Mouse (Mus musculus): ENCODE data around the gene Art1.

Art1 gene

DNA sequence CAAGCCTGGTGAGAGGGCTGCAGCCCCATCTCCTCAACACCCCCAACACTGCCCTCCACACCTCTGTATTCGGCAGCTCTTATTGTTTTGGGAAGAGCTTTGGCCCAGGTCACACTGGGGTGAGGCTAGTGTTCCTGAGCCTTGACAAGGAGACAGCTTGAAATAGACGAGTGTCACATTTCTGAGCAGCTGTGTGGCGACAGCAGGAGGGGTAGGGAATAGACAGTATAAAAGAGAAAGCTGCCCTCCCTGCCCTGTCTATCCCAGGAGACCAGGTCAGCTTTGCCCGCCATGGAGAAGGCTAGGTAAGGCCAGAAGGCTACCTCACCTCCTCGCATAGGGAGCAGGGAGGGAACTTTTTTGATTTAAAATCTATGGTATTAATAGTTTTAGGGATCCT, at the start of gene Art1:
Art1 (plus strand) TSS at position 257 of the 400 bp plus-strand sequence.
- in situ Hi-C loops (cut with MboI; ENCODE audit: unreplicated experiment in 2 of 2) = no loop called here

DNA sequence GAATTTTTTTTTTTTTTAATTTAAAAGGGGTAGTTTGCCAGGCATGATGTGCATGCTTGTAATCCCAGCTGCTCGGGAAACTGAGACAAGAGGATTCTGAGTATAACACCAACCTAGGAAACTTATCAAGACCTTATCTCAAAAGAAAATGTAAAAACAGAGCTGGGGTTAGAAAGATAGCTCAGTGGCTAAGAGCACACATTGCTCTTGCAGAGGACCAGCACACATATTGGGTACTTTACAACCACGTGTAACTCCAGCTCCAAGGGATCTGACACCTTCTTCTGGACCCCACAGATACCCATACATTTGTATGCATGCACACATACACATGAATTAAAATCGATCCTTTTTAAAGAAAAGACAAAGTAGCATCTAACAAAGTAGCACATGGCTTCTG, 40.2 kb upstream of the Art1 start:
- in situ Hi-C loops (cut with MboI; ENCODE audit: unreplicated experiment in 2 of 2) = no loop called here

- in situ Hi-C loops (cut with MboI; ENCODE audit: unreplicated experiment in 2 of 2) = no loop called here
These were observed 39.3 kb upstream of the Art1 start for GRCm38 (mm10) chr7:102062203-102062602.

- in situ Hi-C loops (cut with MboI; ENCODE audit: unreplicated experiment in 2 of 2) = no loop called here
These were observed 37.7 kb upstream of the Art1 start for GRCm38 (mm10) chr7:102063891-102064290.

DNA sequence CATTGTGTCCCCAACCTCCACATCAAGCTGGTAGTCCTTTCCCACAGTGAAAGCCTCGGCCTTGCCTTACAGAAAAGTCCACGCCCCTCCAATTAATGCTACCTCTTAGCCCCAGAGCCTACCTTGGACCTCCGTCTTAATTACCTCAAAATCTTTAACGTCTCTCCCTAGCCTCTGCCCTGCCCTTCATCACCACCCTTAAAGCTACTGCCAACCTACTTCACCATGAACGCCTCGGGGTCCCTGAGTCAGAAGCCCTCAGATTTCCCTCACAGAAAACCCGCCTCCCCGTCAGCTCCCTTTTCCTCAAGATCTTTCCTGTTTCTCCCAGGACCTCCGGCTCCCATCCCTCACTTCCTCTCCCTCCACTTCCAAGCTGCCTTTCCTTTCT, 36.9 kb upstream of the Art1 start:
- in situ Hi-C loops (cut with MboI; ENCODE audit: unreplicated experiment in 2 of 2) = loop anchor here in 1 of 2 experiments (5.0 kb wide), 1 partner anchor 67 kb away; no protein-coding TSS in a partner anchor

GRCm38 (mm10) chr7:102065046-102065891, 36.3 kb upstream of the Art1 start, which contains the start of the genes Rnf121, Xndc1 and Xntrpc:
Gene Rnf121 (minus strand): TSS chr7:102065469.
Gene Xndc1 (plus strand): TSS chr7:102065511.
Gene Xntrpc (plus strand): TSS chr7:102065713.
- in situ Hi-C loops (cut with MboI; ENCODE audit: unreplicated experiment in 2 of 2) = loop anchor here in 1 of 2 experiments (5.0 kb wide), 1 partner anchor 68 kb away; no protein-coding TSS in a partner anchor

DNA sequence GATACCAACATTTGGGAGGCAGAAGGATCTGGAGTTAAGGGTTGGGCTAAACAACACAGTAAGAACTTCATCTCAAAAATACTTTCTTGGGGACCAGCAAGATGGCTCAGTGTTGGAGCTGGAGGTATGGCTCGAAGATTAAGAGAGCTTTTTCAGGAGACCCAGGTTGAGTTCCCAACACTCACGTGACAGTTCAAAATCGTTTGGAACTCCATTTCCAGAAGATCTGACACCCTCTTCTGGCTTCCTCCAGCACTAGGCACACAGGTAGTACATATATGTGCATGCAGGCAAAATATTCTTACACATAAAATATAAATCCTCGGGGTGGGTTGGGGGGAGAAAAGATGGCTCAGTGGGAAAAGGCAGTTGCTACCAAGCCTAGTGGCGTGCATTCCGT, 35.2 kb upstream of the Art1 start:
- in situ Hi-C loops (cut with MboI; ENCODE audit: unreplicated experiment in 2 of 2) = loop anchor here in 1 of 2 experiments (5.0 kb wide), 1 partner anchor 69 kb away; no protein-coding TSS in a partner anchor

GRCm38 (mm10) chr7:102076714-102077296, 24.7 kb upstream of the Art1 start:
- in situ Hi-C loops (cut with MboI; ENCODE audit: unreplicated experiment in 2 of 2) = loop anchor here (5.0 to 25.0 kb wide), 7 partner anchors 80 to 1115 kb away; partner anchors contain the start of genes Clpb (in 2 of the 2), Gm45837 (in 1 of the 2), P2ry2 (in 1 of the 2) and P2ry6 (in 1 of the 2)

DNA sequence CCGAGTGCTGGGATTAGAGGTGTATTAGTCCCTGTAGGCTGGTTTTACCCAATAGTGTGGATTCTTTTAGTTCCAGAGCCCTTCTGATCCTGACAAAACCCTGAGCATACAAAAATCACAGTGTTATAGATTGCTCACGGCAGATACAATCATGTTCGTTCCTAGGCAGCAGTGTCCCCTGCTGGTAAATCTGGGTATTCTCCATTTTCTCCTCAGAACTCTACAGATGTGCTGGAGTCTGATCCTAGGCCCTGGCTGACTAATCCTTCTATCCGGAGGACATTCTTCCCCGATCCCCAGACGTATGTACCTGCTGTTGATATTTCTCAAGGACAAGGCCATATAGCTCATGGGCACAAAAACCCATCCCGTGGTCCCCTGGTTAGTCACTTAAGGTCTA, 23.0 kb upstream of the Art1 start:
- in situ Hi-C loops (cut with MboI; ENCODE audit: unreplicated experiment in 2 of 2) = loop anchor here (5.0 to 25.0 kb wide), 7 partner anchors 81 to 1116 kb away; partner anchors contain the start of genes Clpb (in 2 of the 2), Gm45837 (in 1 of the 2), P2ry2 (in 1 of the 2) and P2ry6 (in 1 of the 2)

- in situ Hi-C loops (cut with MboI; ENCODE audit: unreplicated experiment in 2 of 2) = loop anchor here (5.0 to 25.0 kb wide), 5 partner anchors 163 to 1118 kb away; partner anchors contain the start of genes Gm45837 (in 1 of the 2), P2ry2 (in 1 of the 2), P2ry6 (in 1 of the 2) and Pde2a (in 1 of the 2)
These were observed 21.2 kb upstream of the Art1 start for GRCm38 (mm10) chr7:102080311-102080710.

- in situ Hi-C loops (cut with MboI; ENCODE audit: unreplicated experiment in 2 of 2) = loop anchor here (5.0 to 25.0 kb wide), 5 partner anchors 164 to 1119 kb away; partner anchors contain the start of genes Gm45837 (in 1 of the 2), P2ry2 (in 1 of the 2), P2ry6 (in 1 of the 2) and Pde2a (in 1 of the 2)
These were observed 19.8 kb upstream of the Art1 start for GRCm38 (mm10) chr7:102081784-102082183.

DNA sequence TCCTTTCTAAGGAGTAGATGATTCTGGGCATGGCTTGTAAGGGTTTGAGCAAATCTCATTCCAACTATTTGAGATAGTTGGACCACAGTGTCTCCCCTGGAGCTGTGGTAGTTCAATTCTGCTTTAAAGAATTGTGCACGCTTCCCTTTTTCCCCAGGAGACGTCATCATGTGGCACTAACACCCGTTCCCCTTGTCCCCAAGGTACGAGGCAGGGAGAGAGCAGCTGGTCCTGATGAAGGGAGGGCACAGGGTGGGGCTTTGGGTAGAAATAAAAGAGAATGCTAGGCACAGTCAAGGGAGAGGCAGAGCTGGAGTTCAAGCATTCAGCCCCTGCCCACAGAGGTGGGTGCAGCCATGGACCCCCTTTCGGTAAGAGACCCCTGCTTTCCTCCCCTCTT, 18.7 kb upstream of the Art1 start, which contains the start of gene Trpc2:
Trpc2 (plus strand) TSS at position 301 of the 400 bp plus-strand sequence.
- in situ Hi-C loops (cut with MboI; ENCODE audit: unreplicated experiment in 2 of 2) = loop anchor here (5.0 to 25.0 kb wide), 5 partner anchors 166 to 1121 kb away; partner anchors contain the start of genes Gm45837 (in 1 of the 2), P2ry2 (in 1 of the 2), P2ry6 (in 1 of the 2) and Pde2a (in 1 of the 2)

DNA sequence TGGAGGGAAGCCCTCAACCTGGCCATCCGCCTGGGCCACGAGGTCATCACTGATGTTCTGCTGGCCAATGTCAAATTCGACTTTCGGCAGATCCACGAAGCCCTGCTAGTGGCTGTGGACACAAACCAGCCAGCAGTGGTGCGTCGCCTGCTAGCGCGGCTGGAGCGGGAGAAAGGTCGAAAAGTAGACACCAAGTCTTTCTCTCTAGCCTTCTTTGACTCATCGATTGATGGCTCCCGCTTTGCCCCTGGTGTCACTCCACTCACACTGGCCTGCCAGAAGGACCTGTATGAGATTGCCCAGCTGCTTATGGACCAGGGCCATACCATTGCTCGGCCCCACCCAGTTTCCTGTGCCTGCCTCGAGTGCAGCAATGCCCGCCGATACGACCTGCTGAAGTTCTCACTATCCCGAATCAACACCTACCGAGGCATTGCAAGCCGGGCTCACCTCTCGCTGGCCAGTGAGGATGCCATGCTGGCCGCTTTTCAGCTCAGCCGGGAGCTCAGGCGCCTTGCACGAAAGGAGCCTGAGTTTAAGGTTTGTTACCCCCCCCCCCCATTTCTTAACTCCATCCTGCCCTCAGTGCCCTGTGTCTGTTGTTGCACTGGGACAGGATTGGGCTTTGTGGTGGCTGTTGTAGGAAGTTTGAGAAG, 17.4 kb upstream of the Art1 start:
- in situ Hi-C loops (cut with MboI; ENCODE audit: unreplicated experiment in 2 of 2) = loop anchor here (5.0 to 25.0 kb wide), 5 partner anchors 167 to 1122 kb away; partner anchors contain the start of genes Gm45837 (in 1 of the 2), P2ry2 (in 1 of the 2), P2ry6 (in 1 of the 2) and Pde2a (in 1 of the 2)

DNA sequence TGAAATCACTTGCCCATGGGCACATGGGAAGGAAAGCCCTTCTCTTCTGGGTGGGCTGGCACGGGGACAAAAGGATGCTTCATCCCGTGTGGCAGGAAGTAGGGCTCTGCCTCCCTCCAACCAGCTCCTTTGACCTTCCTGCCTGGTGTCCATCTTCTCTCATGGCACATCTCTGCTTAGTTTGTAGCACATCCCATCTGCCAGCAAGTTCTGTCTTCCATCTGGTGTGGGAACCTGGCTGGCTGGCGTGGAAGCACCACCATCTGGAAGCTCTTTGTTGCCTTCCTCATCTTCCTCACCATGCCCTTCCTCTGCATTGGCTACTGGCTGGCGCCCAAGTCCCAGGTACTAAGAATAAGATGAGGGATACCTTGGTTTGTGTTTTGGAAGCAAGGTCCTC, 14.2 kb upstream of the Art1 start:
- in situ Hi-C loops (cut with MboI; ENCODE audit: unreplicated experiment in 2 of 2) = loop anchor here (25.0 kb wide), 4 partner anchors 675 to 1125 kb away; partner anchors contain the start of genes Gm45837 (in 1 of the 2), P2ry2 (in 1 of the 2), P2ry6 (in 1 of the 2) and Pde2a (in 1 of the 2)

GRCm38 (mm10) chr7:102099760-102100661, 1.5 kb upstream of the Art1 start:
- in situ Hi-C loops (cut with MboI; ENCODE audit: unreplicated experiment in 2 of 2) = loop anchor here (25.0 kb wide), 4 partner anchors 688 to 1138 kb away; partner anchors contain the start of genes Gm45837 (in 1 of the 2), P2ry2 (in 1 of the 2), P2ry6 (in 1 of the 2) and Pde2a (in 1 of the 2)

- in situ Hi-C loops (cut with MboI; ENCODE audit: unreplicated experiment in 2 of 2) = no loop called here
These were observed 675 bp upstream of the Art1 start for GRCm38 (mm10) chr7:102100868-102101267.

DNA sequence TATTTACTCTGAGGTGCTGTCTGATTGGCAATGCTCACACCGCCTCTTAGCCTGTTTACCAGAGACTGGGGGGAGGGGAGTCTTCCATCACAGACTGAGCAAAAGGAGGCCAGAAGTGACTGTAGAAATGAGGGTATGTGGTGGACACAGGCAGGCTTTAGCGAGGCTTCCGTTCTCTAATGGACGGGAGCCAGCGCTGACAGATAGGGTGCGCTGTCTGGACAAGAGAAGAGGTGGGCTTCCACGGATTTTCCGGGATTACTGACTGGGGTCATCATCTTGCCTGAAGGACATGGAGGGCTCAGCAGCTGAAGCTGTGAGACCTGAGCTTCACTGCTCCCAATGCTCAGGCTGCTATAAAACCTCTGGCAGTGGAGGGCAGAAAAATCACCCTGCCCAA, 698 bp downstream of the Art1 start:
- in situ Hi-C loops (cut with MboI; ENCODE audit: unreplicated experiment in 2 of 2) = no loop called here

DNA sequence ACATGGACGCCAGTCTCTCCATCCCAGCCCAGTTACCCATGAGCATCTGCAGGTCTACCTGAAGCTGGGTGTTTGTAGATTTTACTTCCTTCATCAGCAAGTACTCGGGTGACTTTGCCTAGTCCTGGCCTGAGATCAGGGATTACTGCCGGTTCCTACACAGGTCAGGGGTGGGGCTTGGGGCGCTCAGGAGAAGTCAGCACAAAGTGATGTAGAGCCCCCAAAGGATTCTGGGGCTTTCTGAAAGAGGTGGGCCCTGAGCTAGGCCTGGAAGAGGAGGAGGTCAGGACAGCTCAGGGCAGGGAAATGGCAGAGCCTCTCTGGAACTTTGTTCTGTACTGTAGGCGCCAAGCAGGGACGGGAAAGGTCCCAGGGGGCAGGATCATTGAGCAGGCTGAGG, 1.2 kb downstream of the Art1 start:
- in situ Hi-C loops (cut with MboI; ENCODE audit: unreplicated experiment in 2 of 2) = no loop called here
